Mouse (Mus musculus): ENCODE measurements around the gene Ercc6.

DNA sequence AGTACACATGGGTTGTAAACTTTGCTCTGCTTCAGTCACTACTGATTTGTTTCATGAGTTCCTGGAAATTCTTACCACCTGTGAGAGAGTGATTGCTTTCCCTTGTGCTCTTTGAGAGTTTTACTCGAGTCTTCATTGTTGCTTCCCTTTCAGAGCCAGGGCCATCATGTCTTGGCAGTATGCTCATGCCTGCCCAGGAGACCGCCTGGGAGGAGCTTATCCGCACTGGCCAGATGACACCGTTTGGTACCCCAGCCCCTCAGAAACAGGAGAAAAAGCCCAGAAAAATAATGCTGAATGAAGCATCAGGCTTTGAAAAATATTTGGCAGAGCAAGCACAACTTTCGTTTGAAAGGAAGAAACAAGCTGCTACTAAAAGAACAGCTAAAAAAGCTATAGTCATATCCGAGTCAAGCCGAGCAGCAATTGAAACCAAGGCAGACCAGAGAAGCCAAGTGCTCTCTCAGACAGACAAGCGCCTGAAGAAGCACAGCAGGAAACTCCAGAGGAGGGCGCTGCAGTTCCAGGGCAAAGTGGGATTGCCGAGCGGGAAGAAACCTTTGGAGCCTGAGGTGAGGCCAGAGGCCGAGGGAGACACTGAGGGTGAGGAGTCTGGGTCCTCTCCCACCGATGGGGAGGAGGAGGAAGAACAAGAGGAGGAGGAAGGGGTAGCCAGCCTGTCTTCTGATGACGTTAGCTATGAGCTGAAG lies 12.8 kb downstream of the Ercc6 start:
- no peak for TF ChIP-seq CTCF (conservative IDR thresholded peaks at IDR 0.05; ENCODE audit: insufficient read depth, insufficient read length, low read depth, low read length)
- no peak for TF ChIP-seq POLR2A (IDR thresholded peaks at IDR 0.05; ENCODE audit: low read depth, low read length)

All from kidney, adult 2 months (tissue).